Mouse (Mus musculus) mouse trophoblast stem cell (cell line): ENCODE results near the gene Zmym3.
"Not testable (repeated sequence)": the region's sequence is repeated elsewhere in the genome, so short reads cannot be mapped to it uniquely, and the experiment has no call there.

ENCODE experiments used
- in situ Hi-C, 2 experiments: fragments of 300-500 bp; cut with MseI, MboI; formaldehyde crosslinking; loops; 2 replicates in 1 of 2; 3 replicates in 1 of 2; pipeline ENCODE4 v1.15.1; 2025

The Zmym3 gene

DNA sequence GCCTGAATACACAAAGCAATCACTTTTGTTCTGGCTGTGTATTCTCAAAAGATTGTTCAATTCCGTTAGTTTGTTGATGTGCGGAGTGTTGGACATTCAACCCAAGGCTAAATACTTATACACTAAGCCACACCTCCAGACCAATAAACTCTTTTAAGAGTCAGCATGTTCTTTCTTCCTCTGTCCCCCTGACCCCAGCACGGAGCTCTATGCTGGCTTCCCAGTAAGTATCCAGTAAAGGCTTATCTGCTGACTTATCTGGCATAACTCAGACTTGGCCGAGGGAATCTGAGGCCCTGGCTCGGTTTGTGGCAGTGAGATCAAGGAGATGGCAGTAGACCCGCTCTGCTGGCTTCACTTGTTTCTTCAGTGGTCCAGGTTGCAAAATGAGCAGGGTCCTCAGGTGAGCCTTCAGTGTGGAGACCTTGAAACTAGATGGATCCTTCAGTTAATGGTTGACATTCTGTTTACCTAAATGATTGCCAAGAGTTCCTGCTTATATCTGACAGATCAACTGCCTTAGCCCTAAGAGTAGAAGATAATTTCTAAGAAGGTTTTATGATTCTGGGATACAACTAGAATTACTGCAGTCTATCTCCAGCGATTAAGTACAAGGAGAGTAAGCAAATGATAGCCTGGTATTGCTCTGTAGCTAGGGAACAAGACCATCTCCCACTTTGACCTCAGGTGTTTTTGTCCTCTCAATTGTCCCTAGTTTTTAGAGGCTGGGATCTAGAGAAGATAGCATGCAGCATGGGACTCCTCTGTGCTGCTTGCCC is 44.3 kb downstream of the Zmym3 start, which contains the start of gene Gjb1:
Gene Gjb1, plus strand, starts transcription at position 189 of the 779 bp plus-strand sequence.
- in situ Hi-C loops = no loop called here

DNA sequence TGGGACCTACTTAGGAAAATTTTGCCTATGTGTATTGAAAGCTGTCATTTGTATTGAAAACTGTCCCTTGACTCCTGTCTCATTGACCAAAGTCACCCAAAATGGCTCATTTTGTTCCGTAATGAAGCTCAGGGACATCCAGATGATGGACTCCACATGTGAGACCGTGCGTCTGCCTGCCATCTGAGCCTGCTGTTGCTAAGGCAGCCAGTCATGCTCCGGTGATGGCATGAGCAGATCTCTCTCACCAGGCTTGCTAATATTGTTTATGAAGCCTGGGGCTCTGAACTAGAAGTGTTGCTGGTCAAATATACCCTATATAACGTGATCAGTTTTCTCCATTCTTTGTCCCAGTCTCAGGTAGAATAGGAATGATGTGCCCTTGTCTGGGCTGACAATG is 47.7 kb downstream of the Zmym3 start:
- in situ Hi-C loops = no loop called here

DNA sequence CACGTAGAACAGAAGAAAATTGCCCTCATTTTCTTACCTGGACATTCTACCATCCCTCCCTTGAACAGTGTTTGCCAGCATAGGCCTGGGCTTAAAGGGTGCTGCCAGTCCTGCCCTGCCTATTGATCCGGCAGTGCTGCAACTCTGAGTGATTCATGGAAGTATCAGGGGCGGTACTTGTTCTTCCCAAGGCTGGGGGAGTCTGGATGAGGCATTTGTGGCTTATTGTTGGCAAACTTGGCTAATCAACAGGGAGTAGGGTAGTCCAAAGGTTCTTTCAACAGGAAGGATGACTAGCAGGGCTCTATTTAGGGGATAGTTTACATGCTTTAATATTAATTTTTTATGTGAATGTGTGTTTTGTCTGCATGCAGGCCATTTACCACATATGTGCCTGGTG is 50.1 kb downstream of the Zmym3 start:
- in situ Hi-C loops = no loop called here

DNA sequence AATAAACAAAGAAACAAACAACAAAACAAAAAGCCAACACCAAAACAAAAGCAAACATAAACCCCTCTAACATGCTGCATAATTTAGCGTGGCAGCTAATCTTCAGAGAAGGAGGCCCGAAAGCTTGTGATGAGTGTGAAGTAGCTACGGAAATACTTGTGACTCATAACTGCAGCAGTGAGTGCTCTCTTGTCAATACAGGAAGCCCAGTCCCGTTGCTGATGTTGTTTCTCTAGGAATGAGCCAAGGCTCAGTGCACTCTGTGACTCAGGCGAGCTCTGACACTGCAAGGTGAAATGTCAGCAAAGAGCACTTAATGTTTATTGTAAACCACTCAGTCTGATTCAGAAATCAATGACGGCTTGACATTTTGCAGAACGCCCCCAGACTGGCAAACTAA is 51.6 kb downstream of the Zmym3 start:
- in situ Hi-C loops = no loop called here

- in situ Hi-C loops = not testable (repeated sequence)
These were observed 61.7 kb downstream of the Zmym3 start for GRCm38 (mm10) chrX:101358902-101359301.
